Mouse (Mus musculus) small intestine, adult 2 months (tissue): ENCODE measurements at regions not wholly inside any gene's neighbourhood (a gene's known extent, or its start where the extent isn't known, plus 50 kb on each side); places are given as distances from the start of the nearest gene placed in this dataset.

Experiments used
- H3K27ac ChIP-seq: fragments of 200-500 bp; 2 replicates; pipeline ENCODE4 v1.5.1; 2012; ENCODE audit warnings: low read depth, low read length, control low read depth, inconsistent platforms; ENCODE audit not compliant: insufficient read depth
- H3K27me3 ChIP-seq: fragments of 200-500 bp; 2 replicates; pipeline ENCODE4 v1.6.1; 2012; ENCODE audit warnings: mild to moderate bottlenecking, moderate library complexity, low read length, inconsistent platforms; ENCODE audit not compliant: control insufficient read depth, insufficient read depth
- H3K36me3 ChIP-seq: fragments of 200-500 bp; 2 replicates; pipeline ENCODE4 v1.6.1; 2012; ENCODE audit warnings: mild to moderate bottlenecking, low read length, control low read depth, inconsistent platforms; ENCODE audit not compliant: control insufficient read depth, insufficient read depth
- H3K4me1 ChIP-seq: fragments of 200-500 bp; 2 replicates; pipeline ENCODE4 v1.6.1; 2012; ENCODE audit warnings: low read length, inconsistent platforms, mixed read lengths; ENCODE audit not compliant: control insufficient read depth, insufficient read depth, insufficient read length
- H3K4me3 ChIP-seq: fragments of 200-500 bp; 2 replicates; pipeline ENCODE4 v1.5.1; 2012; ENCODE audit warnings: low read depth, mild to moderate bottlenecking, control low read depth, inconsistent platforms, low read length, moderate library complexity
- CTCF ChIP-seq: fragments of 200-500 bp; IDR thresholded peaks from 2 replicates; pipeline ENCODE4 v1.5.1; 2012; ENCODE audit warnings: low read depth, mild to moderate bottlenecking, control low read depth, inconsistent platforms, low read length, moderate library complexity, mixed read lengths; ENCODE audit not compliant: insufficient replicate concordance, insufficient read length; ENCODE audit errors: extremely low read depth
- POLR2A ChIP-seq: fragments of 200-500 bp; IDR thresholded peaks from 2 replicates; pipeline ENCODE4 v1.6.1; 2012; ENCODE audit warnings: low read depth, mild to moderate bottlenecking, control low read depth, inconsistent platforms, low read length, moderate library complexity
- WGBS: fragments of 180-500 bp; shearing (Covaris S2); methylation state at CpG from one replicate; pipeline ENCODE4 v1.1.7; 2018; 5-methylcytosine and 5-hydroxymethylcytosine counted together

GRCm38 (mm10) chr11:114184970-114185882 is 118.4 kb upstream of the Sdk2 start:
- H3K27ac ChIP-seq = no peak overlapping the region
- H3K4me3 ChIP-seq = no peak overlapping the region
- no peaks in the 10 kb centered on the region for H3K36me3 ChIP-seq
- WGBS = 23% methylated on average over 18 of the region's 18 CpGs
- H3K27me3 ChIP-seq = no peaks in the 10 kb centered on the region
- no peaks in the 10 kb centered on the region for H3K4me1 ChIP-seq
- TF ChIP-seq CTCF = no peak
- no peak for TF ChIP-seq POLR2A

- Histone ChIP-seq H3K36me3 (no peaks in the 10 kb centered on the region), H3K4me3 (no peak overlapping the region), H3K4me1 (no peaks in the 10 kb centered on the region), H3K27ac (no peak overlapping the region), H3K27me3 (no peaks in the 10 kb centered on the region)
- peak; percentile 14; the same call in 1 of the 2 replicates for TF ChIP-seq CTCF
- no peak for TF ChIP-seq POLR2A
- WGBS = 70% methylated on average over 5 of the region's 5 CpGs
These were observed 117.6 kb upstream of the Sdk2 start for GRCm38 (mm10) chr11:114184431-114184830.

GRCm38 (mm10) chr11:114183231-114183630 is 116.4 kb upstream of the Sdk2 start:
- Histone ChIP-seq H3K4me1 (no peaks in the 10 kb centered on the region), H3K4me3 (no peak overlapping the region), H3K27ac (no peak overlapping the region), H3K27me3 (no peaks in the 10 kb centered on the region), H3K36me3 (no peaks in the 10 kb centered on the region)
- whole genome bisulfite sequencing = 86% methylated on average over 10 of the region's 10 CpGs
- TF ChIP-seq CTCF = no peak
- no peak for TF ChIP-seq POLR2A

- Histone ChIP-seq H3K4me1 (no peaks in the 10 kb centered on the region), H3K36me3 (no peaks in the 10 kb centered on the region), H3K27ac (no peak overlapping the region), H3K27me3 (no peaks in the 10 kb centered on the region), H3K4me3 (no peak overlapping the region)
- 75% methylated on average over 6 of the region's 6 CpGs for WGBS
- TF ChIP-seq POLR2A (no peak), CTCF (no peak)
These were observed 112.1 kb upstream of the Sdk2 start for GRCm38 (mm10) chr11:114178746-114179472.

GRCm38 (mm10) chr11:114177789-114178188 is 110.9 kb upstream of the Sdk2 start:
- no peaks in the 10 kb centered on the region for H3K4me1 ChIP-seq
- no peak overlapping the region for H3K27ac ChIP-seq
- no peak overlapping the region for H3K4me3 ChIP-seq
- WGBS = 34% methylated on average over 4 of the region's 4 CpGs
- no peaks in the 10 kb centered on the region for H3K27me3 ChIP-seq
- H3K36me3 ChIP-seq = no peaks in the 10 kb centered on the region
- TF ChIP-seq POLR2A = no peak
- TF ChIP-seq CTCF = no peak

- Histone ChIP-seq H3K27me3 (no peaks in the 10 kb centered on the region), H3K4me1 (no peaks in the 10 kb centered on the region), H3K27ac (no peak overlapping the region), H3K4me3 (no peak overlapping the region), H3K36me3 (no peaks in the 10 kb centered on the region)
- no peak for TF ChIP-seq POLR2A
- TF ChIP-seq CTCF = no peak
- WGBS = 85% methylated on average over 1 of the region's 1 CpGs
These were observed 110.4 kb upstream of the Sdk2 start for GRCm38 (mm10) chr11:114177281-114177680.

- H3K27me3 ChIP-seq = no peaks in the 10 kb centered on the region
- no peaks in the 10 kb centered on the region for H3K4me1 ChIP-seq
- no peak for TF ChIP-seq CTCF
- TF ChIP-seq POLR2A = no peak
- no peak overlapping the region for H3K27ac ChIP-seq
- no peak overlapping the region for H3K4me3 ChIP-seq
- no peaks in the 10 kb centered on the region for H3K36me3 ChIP-seq
- WGBS = 62% methylated on average over 4 of the region's 4 CpGs
These were observed 109.9 kb upstream of the Sdk2 start for GRCm38 (mm10) chr11:114176671-114177212.
